Comparison of ENCODE assay signal across 12 mouse cellular contexts in the genomic region with DNA sequence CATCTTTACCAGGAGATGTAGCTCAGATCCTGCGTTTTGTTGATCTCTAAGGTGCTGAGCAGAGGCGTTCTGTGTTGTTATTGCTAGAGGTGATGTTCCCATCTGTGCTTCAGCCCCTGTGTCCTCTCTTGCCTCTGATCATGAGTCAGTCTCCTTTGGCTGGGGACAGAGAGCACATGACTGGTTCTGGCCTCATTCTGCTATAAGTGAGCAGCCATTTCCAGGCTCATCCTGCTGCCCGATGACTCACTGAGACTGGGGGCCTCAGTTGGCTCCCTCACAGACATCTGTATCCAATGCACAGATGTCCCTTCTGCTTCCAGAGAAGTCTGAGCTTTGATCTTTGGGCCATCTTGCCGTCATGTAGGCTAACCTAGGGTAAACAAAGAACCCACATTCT.
DNase-seq lines count a peak whose midpoint lies in the region; ATAC-seq and TF ChIP-seq lines count a peak whose summit lies in the region.
"Had no signal": no experiment of that assay in that cellular context is flagged by ENCODE, and none has a peak within 500 bp of the region (broad histone marks: within the 10 kb centered on the region; RNA-seq: fewer than 3 reads in every experiment).

No protein-coding gene starts in this region.

- no peaks in the 10 kb centered on the region for H3K79me2 ChIP-seq in C2C12 (ENCODE audit: control insufficient read depth, insufficient read depth)

- H3K79me3 ChIP-seq in C2C12 (ENCODE audit: low read depth) = no peaks in the 10 kb centered on the region

- H3K27me3 ChIP-seq in C2C12 (ENCODE audit: control insufficient read depth, insufficient read depth, insufficient read length) = no peaks in the 10 kb centered on the region
- 0 out of 2 replicates have a peak, but pooled peaks cover 3% of the 10 kb centered on the region for H3K27me3 ChIP-seq in midbrain, embryonic 13.5 days
- H3K27me3 ChIP-seq in midbrain, embryonic 16.5 days (ENCODE audit: control insufficient read depth, insufficient read depth, low read depth, low read length) = no peaks in the 10 kb centered on the region

- intact Hi-C loops in heart, postnatal 10 days (cut with DNase I) = loop anchor here (10.0 kb wide), 1 partner anchor 308 kb away; no protein-coding TSS in a partner anchor

- no peak overlapping the region for H3ac ChIP-seq in C2C12 (ENCODE audit: control insufficient read depth, insufficient read length, low read depth)

- no peak overlapping the region for H3K4me3 ChIP-seq in C2C12 (ENCODE audit: insufficient read depth, poor library complexity, severe bottlenecking)
- no peak overlapping the region for H3K4me3 ChIP-seq in midbrain, embryonic 13.5 days (replicated peaks)
- no peak overlapping the region for H3K4me3 ChIP-seq in midbrain, embryonic 16.5 days (ENCODE audit: low read depth, low read length)

- H3K4me2 ChIP-seq in midbrain, embryonic 13.5 days (replicated peaks) = no peak overlapping the region
- H3K4me2 ChIP-seq in midbrain, embryonic 16.5 days (ENCODE audit: low read length) = no peak overlapping the region

- H3K36me3 ChIP-seq in C2C12 (ENCODE audit: control insufficient read depth, insufficient read depth) = no peaks in the 10 kb centered on the region
- no peaks in the 10 kb centered on the region for H3K36me3 ChIP-seq in midbrain, embryonic 13.5 days
- no peaks in the 10 kb centered on the region for H3K36me3 ChIP-seq in midbrain, embryonic 16.5 days (ENCODE audit: control insufficient read depth, insufficient read depth, low read length)
- H3K36me3 ChIP-seq: G1E had no signal

- H3K9me3 ChIP-seq in midbrain, embryonic 13.5 days = no peaks in the 10 kb centered on the region
- H3K9me3 ChIP-seq in midbrain, embryonic 16.5 days (replicated peaks; ENCODE audit: control insufficient read depth, low read length, poor library complexity, severe bottlenecking) = no peaks in the 10 kb centered on the region
- H3K9me3 ChIP-seq: G1E had no signal

- DNase-seq in layer of hippocampus, adult 9-11 months = peak; percentile 24
- DNase-seq in layer of hippocampus, postnatal 36 days = no peak
- DNase-seq in adrenal gland, postnatal 36 days = peak; percentile 27 to 31
- DNase-seq in heart, postnatal 10 days = peak; percentile 28 to 51
- no peak for DNase-seq in kidney, adult 8-10 months
- DNase-seq: thymus, postnatal 14 days had no signal

- WGBS in midbrain, embryonic 13.5 days = 82% methylated on average over 4 of the region's 4 CpGs
- WGBS in midbrain, embryonic 16.5 days = 85% methylated on average over 4 of the region's 4 CpGs

- H3K27ac ChIP-seq in midbrain, embryonic 13.5 days = no peak overlapping the region
- no peak overlapping the region for H3K27ac ChIP-seq in midbrain, embryonic 16.5 days (ENCODE audit: low read length)
- H3K27ac ChIP-seq: liver, embryonic 14.5 days had no signal

- TF ChIP-seq CTCF in C2C12 (IDR thresholded peaks at IDR 0.05; ENCODE audit: control insufficient read depth, insufficient read depth, insufficient read length) = no peak

- no peak overlapping the region for H3K9ac ChIP-seq in midbrain, embryonic 13.5 days (replicated peaks)
- H3K9ac ChIP-seq in midbrain, embryonic 16.5 days (ENCODE audit: low read depth, low read length) = no peak overlapping the region
- H3K9ac ChIP-seq: liver, embryonic 14.5 days had no signal

- no peaks in the 10 kb centered on the region for H3K4me1 ChIP-seq in midbrain, embryonic 13.5 days (replicated peaks)
- H3K4me1 ChIP-seq in midbrain, embryonic 16.5 days (ENCODE audit: control insufficient read depth, insufficient read depth, low read length) = no peaks in the 10 kb centered on the region

- no peak for ATAC-seq in midbrain, embryonic 13.5 days
- no peak for ATAC-seq in midbrain, embryonic 16.5 days
- ATAC-seq: intestine, embryonic 16.5 days had no signal

TF ChIP-seq in C2C12, 6 proteins besides CTCF, POLR2A, EP300 and RAD21:
- peak; percentile 93 for TF ChIP-seq USF1 (IDR thresholded peaks at IDR 0.05; ENCODE audit: low read depth)
- no peak for TF ChIP-seq MYOG (IDR thresholded peaks at IDR 0.05; ENCODE audit: control insufficient read depth, extremely low read depth, insufficient read length)
- no peak for TF ChIP-seq CEBPB (IDR thresholded peaks at IDR 0.05; ENCODE audit: low read depth)
- peak; percentile 57 for TF ChIP-seq FOSL1 (IDR thresholded peaks at IDR 0.05; ENCODE audit: insufficient read depth, low read length, poor library complexity, severe bottlenecking)
- peak; percentile 92 for TF ChIP-seq MAX (IDR thresholded peaks at IDR 0.05)
- peak; percentile 53 for TF ChIP-seq MYOD1 (IDR thresholded peaks at IDR 0.05; ENCODE audit: control insufficient read depth, insufficient read length, low read depth)

Comparison
In these comparisons a context has a peak if more than half of its experiments do, and no peak if none do; other contexts are left out.
1. DNase-seq: peak in layer of hippocampus, adult 9-11 months (single experiment), adrenal gland, postnatal 36 days (2 of 2) and heart, postnatal 10 days (2 of 2); none in layer of hippocampus, postnatal 36 days (0 of 2) and kidney, adult 8-10 months (0 of 2).